Mouse (Mus musculus) urinary bladder, postnatal 25 days (tissue): ENCODE data around the gene Chek1.

Experiments
- DNase-seq: peaks from one replicate; pipeline ENCODE4 v3.0.0; 2022; ENCODE audit warnings: low spot score

Gene Chek1

DNA sequence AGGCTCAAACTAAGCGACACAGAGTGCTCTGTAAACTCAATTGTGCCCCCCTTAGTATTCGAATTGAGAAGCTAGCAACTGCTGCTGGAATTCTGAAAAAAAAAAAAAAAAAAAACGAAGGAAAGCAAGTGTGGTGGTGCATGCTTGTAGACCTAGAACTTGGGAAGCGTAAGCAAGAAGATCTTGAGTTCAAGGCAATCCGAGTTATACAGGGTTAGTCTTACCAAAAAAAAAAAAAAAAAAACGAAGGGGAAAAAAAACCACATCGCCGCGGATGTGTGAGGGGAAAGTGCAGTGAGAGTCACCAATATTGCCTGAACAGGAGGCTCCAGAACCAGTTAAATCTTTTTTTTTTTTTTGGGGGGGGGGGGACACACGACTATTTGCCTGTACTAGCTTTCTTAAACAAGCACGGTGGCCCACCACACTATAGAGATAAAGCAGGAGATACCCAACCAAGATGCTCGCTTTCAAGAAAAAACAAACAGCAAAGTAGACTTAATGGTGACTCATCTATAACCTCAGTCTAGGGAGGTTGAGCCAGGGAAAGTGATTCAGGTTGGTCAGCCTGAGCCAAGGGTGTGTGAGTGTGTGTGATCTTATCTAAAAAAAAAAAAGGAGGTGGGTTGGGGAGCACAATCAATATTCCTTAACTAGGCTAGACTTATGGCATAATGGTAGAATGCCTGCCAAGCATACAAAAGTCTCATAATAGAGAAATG, at the start of gene Chek1:
Gene Chek1 (minus strand): TSS at position 32 of the 722 bp plus-strand sequence.
- no peak for DNase-seq

DNA sequence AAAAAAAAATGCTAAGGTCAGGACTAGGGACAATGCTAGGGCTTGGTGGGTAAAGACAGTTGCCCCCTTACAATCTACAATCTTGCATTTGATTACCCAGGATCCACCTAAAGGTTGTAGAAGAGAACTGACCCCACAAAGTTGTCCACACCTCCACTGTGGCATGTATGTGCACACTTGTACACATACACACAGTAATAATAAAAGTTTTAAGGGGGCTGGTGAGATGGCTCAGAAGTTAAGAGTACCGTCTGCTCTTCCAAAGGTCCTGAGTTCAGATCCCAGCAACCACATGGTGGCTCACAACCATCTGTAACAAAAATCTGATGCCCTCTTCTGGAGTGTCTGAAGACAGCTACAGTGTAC, 42.2 kb upstream of the Chek1 start:
- no peak for DNase-seq

DNA sequence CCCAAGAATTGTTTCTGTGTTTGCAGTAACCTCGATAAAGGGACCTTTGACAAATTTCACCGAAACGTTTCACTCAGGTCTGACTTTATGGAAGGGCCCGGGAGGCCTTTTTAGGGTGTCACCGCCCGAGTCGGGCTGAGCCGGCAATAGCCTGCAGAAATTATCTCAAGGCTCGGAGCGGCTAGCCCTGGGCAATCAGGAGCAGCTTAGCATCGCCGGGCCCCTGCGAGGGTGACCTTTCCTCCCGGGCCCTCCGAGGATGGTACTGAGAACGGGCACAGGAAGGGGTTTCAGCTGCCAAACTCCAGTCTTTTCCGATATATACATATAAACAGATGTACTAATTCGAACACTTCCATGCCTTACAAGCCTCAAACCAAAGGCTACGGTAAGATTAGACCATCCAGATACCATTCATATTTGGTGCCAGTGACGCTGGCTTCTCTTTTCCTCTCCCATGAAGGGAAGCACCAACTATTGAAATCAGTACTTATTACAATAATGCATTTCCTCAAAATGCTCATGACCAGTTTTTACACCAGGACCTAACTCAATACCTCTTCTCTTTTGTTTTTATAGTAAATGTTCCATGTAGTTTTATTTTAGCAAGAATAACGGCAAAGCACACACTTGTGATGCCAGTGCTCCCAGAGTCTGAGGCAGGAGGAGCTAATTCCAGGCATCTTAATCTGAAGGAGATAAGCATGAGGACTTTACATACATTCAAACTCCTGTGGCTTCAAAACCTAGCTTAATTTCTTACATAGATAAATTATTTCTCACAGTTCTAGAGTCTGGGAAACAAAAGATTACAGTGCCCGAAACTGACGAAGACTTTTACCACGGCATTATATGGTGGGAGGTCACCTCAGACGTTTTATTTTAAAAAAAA, 41.5 kb upstream of the Chek1 start:
- DNase-seq = peak; percentile 38

DNA sequence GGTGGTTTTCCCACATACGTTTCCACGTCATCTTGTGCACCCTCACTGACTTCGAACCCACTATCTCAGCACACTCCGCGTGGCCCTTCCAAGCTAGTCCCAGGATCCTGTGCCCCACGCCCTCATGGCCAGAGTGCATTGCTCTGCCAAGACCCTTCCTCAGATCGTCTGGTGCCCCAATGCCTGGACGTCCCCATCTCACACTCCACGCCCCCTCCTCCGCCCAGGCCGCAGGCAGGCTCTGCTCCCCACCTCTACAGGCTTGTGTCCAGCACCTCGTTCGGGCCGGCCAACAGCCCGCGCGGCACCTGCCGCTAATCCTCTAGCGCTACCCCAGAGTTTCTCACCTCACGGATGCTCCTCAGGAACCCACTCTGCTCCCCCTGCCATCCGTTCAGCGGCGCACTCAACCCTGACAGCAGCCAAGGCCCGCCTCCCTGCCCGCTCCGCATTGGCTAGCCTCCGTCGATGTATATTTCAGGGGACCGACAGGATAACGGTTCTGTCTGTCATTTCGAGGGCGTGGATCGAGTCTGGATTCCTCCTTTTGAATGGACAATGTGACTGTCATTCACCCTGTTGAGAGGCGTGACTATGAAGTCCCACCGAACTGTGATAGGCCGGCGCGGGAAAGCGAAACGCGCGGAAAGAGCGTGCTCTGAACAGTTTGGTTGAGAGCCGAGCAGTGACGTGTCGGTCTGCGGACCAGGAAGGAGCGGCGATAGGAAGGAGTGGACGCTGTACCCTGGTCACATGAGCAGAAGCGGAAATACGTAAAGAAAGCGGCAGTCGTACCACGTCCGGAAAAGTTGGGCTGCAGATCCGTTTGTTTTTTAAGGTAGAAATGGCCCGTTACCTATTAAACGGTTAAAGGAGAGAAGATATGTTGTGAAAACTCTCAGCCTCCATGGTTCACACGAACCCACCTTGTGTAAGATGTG, 40.6 kb upstream of the Chek1 start, which contains the start of gene Stt3a:
Gene Stt3a (minus strand): TSS at position 477 of the 941 bp plus-strand sequence.
- DNase-seq = peak; percentile 93

DNA sequence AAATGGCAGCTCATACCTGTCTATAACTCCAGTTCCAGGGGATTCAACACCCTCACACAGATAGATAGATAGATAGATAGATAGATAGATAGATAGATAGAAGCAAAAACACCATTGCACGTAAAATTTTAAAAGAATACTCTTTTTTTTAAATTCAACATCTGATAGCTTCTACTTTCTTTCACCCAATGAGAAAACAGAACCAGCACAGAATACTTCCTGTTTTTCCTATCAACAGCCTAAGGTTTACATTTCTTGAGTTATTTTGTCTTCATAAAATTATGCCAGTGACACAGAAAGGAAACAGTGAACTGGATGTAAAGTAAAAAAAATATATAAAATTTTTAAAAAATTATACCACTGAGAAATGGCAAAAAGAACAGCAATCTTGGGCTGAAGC, 37.5 kb upstream of the Chek1 start:
- no peak for DNase-seq

DNA sequence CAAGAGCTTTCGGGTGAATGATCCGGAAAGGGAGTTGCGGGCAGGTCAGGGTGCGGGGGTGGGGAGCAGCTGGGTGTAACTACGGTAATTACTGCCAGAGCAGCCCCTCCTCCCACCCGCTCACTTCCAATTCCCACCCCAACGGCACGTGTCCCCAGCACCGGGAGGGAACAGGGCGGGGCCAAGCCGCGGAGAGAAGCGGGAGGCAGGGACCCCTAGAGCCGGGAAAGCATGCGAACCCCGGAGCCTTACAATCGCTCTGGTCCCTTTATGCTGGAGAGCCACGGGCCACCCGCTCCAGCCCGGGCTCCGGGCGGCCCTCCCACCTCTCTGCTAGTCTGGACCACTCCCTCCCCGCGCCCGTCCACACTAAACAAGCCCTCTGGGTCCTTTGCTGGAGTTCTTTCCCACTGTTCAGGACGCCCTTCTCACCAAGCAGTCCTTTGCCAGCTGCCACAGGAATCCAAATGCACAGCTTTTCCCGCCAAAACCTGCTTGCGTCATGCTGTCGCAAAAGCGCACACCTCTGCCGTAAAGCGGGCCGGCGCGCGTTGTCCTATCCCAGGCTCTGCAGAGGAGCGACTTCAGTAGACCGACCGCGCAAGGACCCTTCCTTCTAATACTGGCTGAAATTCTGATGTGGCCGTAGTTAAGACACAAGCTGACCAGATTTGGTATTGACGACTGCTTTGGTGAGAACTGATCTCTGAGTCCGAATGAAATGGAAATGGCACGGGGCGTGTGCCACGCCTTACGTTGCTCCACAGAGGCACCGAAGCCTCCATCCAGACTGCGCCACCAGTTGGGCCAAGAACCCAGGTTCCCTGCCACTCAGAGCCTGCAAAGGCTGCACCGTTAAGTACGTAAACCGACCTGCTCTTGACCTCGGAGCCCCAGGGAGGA, 483 bp downstream of the Chek1 start:
- DNase-seq = peak; percentile 92

DNA sequence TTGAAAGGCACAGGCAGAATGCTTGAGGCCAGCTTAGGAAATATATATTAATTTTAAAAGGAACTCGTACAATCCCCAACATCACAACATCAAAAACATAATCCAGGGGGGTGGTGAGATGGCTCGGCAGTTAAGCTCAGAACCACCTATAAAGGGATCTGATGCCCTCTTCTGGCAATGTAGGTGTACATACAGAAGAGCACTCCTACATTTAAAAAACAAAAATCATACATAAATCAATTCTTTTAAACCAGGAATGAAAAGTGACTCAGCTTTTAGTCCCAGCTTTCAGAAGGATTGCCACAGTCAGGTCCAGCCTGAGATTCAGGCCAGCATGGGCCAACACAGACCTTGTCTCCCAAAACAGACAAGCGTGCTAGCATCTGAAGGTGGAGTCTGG, 10.2 kb downstream of the Chek1 start:
- DNase-seq = no peak

GRCm38 (mm10) chr9:36707304-36707703, 19.6 kb downstream of the Chek1 start:
- no peak for DNase-seq

- no peak for DNase-seq
Measured at GRCm38 (mm10) chr9:36705923-36706322, 20.9 kb downstream of the Chek1 start.

GRCm38 (mm10) chr9:36694276-36694675, 32.6 kb downstream of the Chek1 start:
- no peak for DNase-seq

- DNase-seq = no peak
Measured at GRCm38 (mm10) chr9:36692920-36693319, 33.9 kb downstream of the Chek1 start, which contains the start of gene Acrv1. TSS of gene Acrv1 (plus strand) at chr9:36693220.

DNA sequence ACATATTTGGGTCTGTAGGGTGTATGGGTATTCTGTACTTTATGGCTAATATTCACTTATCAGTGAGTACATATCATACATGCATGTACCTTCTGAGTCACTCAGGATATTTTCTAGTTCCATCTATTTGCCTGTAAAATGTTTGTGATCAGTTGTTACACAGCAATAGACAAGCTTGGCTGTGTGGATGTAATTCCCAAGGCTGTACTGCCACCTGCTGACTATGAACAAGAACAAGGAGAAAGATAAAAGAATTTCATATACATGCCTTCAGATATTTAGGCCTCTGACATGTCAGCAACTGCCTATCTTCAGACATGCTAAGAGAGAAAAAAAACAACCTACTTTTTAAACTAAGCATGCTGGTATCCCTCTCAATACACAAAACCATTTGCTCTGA, 39.5 kb downstream of the Chek1 start:
- no peak for DNase-seq

DNA sequence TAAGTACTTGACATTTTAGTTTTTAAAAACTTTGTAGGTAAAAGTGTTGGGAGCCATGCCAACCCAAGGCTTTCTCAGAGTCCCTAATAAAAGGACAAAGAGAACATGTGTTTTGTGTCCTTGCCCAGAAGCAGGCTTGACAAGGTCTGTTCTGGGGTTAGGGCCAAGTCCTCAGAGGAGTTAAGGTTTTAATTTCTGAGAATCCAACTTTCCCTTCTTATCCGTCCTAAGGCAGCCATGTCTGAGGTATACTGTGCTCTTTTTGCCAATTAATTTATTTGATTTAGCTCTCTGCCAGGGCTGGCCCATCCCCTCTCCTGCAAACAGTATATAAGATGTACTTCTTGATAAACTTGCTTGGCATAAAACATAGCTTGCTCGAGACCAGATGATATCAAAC, 45.4 kb downstream of the Chek1 start:
- no peak for DNase-seq
